Mouse (Mus musculus): ENCODE results near the gene Tmem132a.

Gene Tmem132a

GRCm38 (mm10) chr19:10878201-10878837 is 8.6 kb upstream of the Tmem132a start:
- no peak for DNase-seq (ENCODE audit: low read depth)

GRCm38 (mm10) chr19:10871328-10871961 is 1.7 kb upstream of the Tmem132a start:
- DNase-seq (ENCODE audit: low read depth): no peak

- DNase-seq (ENCODE audit: low read depth): no peak
Measured at GRCm38 (mm10) chr19:10870676-10871075, 936 bp upstream of the Tmem132a start.

- DNase-seq (ENCODE audit: low read depth): peak; percentile 47
Measured at GRCm38 (mm10) chr19:10869241-10869885, 377 bp downstream of the Tmem132a start.

GRCm38 (mm10) chr19:10868623-10869141 is 1.1 kb downstream of the Tmem132a start:
- DNase-seq (ENCODE audit: low read depth): no peak

- DNase-seq (ENCODE audit: low read depth): no peak
Measured at GRCm38 (mm10) chr19:10867946-10868622, 1.7 kb downstream of the Tmem132a start.

- no peak for DNase-seq (ENCODE audit: low read depth)
Measured at GRCm38 (mm10) chr19:10866351-10866750, 3.4 kb downstream of the Tmem132a start.

- DNase-seq (ENCODE audit: low read depth): no peak
Measured at GRCm38 (mm10) chr19:10860072-10860497, 9.7 kb downstream of the Tmem132a start.

- no peak for DNase-seq (ENCODE audit: low read depth)
Measured at GRCm38 (mm10) chr19:10856520-10856919, 13.2 kb downstream of the Tmem132a start.

GRCm38 (mm10) chr19:10855422-10855821 is 14.3 kb downstream of the Tmem132a start:
- DNase-seq (ENCODE audit: low read depth): no peak

GRCm38 (mm10) chr19:10847311-10848087 is 22.2 kb downstream of the Tmem132a start:
- no peak for DNase-seq (ENCODE audit: low read depth)

GRCm38 (mm10) chr19:10846150-10846549 is 23.6 kb downstream of the Tmem132a start:
- no peak for DNase-seq (ENCODE audit: low read depth)

- no peak for DNase-seq (ENCODE audit: low read depth)
Measured at GRCm38 (mm10) chr19:10845454-10845853, 24.3 kb downstream of the Tmem132a start.

GRCm38 (mm10) chr19:10844206-10844605 is 25.5 kb downstream of the Tmem132a start:
- no peak for DNase-seq (ENCODE audit: low read depth)

GRCm38 (mm10) chr19:10842914-10843313 is 26.8 kb downstream of the Tmem132a start:
- DNase-seq (ENCODE audit: low read depth): peak; percentile 48

GRCm38 (mm10) chr19:10841721-10842626 is 27.8 kb downstream of the Tmem132a start:
- peak; percentile 84 for DNase-seq (ENCODE audit: low read depth)

- DNase-seq (ENCODE audit: low read depth): peak; percentile 87
Measured at GRCm38 (mm10) chr19:10839010-10839892, 30.5 kb downstream of the Tmem132a start, which contains the start of gene Slc15a3. Gene Slc15a3, plus strand, starts transcription at chr19:10839727.

- no peak for DNase-seq (ENCODE audit: low read depth)
Measured at GRCm38 (mm10) chr19:10835671-10836070, 34.1 kb downstream of the Tmem132a start.

- DNase-seq (ENCODE audit: low read depth): peak; percentile 25
Measured at GRCm38 (mm10) chr19:10833611-10834010, 36.1 kb downstream of the Tmem132a start.
